Mouse (Mus musculus) urinary bladder, adult 18-20 months (tissue): ENCODE measurements around the gene Dclre1a.

Experiments
- DNase-seq, 2 experiments: peaks; one replicate each; pipeline ENCODE4 v3.0.0; 2022; ENCODE audit warnings: low spot score in 2 of 2, mixed read lengths in 2 of 2

The Dclre1a gene

DNA sequence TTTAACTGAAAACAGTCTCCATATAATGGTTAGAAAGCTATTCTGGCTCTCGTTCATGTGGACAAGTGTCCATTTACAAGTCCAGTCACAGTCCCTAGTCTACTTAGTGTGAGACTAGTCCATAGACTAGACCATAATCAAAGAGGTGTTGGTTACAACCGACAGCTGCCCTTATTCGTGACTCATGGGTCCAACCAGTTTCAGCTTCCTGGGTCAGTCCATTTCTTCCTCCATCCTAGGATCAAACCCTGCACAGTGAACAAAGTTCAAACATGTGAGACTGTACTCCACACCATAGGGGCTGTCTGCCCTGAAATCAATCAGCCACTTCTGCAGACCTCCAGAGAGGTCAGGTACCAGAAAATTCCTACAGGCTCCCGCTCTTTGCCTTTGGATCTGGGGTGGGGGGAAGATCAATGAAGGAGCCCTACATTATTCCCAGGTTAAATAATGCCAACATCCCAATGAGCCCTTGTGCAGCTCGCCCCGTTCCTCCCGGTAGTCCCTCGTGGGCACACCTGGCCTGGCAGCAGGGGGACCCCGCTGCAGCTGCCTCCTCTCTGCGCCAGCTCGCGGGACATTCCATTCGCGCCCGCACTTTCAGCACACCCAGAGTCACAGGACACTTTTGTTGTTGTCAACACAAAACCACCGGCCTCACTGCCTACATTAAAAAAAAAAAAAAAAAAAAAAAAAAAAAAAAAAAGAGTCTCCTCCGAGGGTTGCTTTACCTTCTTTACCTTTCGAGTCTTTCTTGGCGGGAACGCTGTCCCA, at the start of gene Dclre1a:
Gene Dclre1a, minus strand, starts transcription at position 767 of the 774 bp plus-strand sequence.
- peak; percentile 48 to 55 for DNase-seq

DNA sequence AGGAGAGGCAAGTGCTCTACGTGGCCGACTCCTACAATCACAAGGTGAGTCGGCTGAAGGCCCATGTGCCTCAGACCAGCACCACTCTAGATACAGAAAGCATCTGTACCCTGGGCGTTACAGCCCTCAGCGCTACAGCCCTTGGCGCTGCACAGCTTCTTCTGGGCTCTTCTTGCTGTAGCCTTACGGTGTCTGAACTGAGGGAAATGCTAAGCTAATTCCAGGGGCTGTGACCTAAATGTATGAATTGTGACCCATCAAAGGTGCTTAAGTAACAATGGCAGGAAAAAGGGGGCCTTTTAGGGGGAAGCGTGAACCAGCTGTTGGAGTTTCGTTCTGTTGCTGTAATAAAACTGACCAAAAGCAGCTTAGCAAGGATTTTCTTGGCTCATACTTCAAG, 44.5 kb upstream of the Dclre1a start:
- DNase-seq: no peak

DNA sequence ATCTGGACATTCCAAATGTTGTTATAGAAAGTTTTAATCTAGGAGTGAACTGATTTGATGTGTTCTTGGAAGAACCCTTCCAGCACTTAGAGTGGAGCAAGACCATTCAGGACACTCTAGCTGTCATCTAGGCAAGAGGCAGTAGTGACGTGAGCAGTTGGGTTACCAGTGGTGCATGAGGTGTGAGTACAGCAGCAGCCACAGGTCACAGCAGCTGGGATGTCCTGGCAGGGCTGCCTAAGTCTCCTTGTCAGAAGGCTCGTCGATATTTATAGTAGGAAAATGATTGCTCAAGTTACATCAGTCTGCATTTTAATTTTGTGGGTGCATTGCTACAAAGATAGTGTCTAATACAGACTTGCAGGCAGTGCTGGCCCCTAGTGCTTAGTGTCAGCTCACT, 42.2 kb upstream of the Dclre1a start:
- DNase-seq: no peak

DNA sequence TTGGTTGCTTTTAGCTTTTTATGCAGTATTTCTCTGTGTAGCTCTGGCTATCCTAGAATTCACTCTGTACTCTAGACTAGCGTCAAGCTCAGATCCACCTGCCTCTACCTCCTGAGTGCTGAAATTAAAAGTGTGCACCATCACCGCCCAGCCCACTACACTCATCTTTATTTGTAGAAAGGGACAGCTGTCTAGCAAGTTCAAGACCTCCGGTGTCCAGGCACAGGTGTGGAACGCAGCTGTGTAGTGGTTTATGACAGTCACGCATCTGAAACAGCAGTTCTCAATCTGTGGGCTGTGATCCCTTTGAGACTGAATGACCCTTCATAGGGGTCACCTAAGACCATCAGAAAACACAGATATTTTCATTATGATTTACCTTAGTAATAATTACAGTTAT, 41.4 kb upstream of the Dclre1a start:
- DNase-seq: no peak

DNA sequence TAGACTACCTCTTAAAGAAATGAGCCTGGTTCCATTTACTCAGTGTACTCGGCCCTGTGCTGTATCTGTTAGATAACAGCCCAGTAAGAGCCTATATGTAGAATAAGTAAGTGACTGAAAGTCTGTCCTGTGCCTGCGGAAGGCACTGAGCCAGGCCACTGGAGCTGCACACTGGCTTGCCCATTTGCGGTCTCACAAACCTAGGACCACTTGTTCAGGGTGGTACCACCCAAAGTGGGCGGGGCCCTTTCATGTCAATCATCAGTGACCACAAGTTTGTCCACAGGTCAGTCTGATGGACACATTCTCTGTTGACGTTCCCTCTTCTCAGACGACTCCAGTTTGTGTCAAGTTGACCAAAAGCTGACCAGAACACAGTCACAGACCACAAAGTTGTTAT, 41.0 kb upstream of the Dclre1a start:
- DNase-seq: no peak

DNA sequence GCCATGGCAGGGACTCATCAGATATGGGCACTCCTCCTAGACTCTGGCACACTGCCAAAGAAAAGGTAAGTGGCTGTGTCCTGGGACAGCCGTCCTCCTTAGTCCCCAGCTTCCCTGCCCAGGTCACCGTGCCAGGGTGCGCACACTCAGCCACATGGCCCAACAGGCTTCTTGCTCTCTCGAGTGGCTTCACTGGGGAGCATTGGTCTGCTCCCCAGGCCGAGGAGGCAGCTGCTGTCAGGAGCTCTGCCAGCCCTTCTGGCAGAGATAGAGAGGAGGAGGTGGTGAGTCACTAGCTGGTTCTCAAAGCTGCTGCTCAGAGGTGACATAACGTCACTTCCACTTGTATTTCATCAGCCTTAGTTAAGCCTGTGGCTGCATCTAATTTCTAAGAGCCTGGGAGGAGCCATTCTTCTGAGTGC, 40.2 kb upstream of the Dclre1a start:
- peak; percentile 36 to 50 for DNase-seq

DNA sequence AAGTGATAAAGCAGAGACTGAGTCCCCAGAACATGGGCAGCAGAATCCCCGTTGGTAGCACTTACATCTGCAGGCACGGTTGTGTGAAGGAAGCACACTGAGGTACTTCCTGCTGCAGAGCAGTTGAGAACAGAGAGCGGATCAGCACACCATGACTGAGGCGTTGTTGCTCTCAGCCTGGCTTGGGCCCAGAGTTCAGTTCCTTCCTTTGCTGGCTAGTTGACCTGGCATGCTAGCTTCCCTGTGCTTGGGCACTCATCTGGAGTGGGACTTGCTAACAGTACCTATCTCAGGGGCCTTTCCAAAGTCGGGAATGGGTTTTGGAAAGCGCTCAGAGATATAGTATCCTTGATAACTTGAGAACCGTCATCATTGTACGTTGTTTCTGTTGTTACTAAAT, 38.3 kb upstream of the Dclre1a start:
- DNase-seq: no peak

DNA sequence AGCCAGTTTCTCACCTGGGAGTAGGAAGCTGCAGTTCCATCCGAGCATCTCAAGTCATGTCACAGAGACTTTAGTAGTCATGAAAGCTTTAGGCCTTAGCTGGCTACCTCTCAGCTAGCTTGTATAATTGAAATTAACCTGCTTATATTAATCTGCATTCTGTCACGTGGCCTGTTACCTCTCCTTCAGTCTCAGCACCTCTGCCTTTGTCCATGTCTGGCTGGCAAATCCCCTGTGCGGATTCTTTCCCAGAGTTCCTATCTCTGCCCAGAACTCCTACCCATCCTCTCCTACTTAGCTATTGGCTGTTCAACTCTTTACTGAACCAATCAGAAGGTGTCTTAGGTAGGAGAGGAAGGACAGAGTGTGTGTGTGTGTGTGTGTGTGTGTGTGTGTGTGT, 36.3 kb upstream of the Dclre1a start:
- DNase-seq: no peak

DNA sequence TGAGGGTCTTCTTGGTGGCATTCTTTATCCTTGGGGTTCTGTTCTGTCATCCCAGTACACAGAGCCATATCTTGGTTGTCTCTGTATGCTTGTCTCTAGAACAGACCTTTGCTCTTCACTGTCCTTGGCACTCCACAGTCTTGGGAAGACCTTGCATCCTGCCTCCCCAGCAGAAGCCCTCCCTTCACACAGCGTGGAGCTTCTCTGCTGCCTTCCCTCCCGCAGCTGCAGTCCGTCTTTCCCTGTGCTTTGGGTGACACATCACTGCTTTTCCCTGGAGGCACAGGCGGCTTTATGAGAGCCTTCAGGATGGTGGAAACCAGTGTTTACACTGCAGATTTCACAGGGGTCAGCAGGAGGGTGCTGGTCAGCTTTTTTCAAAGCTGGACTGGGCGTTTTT, 35.8 kb upstream of the Dclre1a start:
- no peak for DNase-seq

DNA sequence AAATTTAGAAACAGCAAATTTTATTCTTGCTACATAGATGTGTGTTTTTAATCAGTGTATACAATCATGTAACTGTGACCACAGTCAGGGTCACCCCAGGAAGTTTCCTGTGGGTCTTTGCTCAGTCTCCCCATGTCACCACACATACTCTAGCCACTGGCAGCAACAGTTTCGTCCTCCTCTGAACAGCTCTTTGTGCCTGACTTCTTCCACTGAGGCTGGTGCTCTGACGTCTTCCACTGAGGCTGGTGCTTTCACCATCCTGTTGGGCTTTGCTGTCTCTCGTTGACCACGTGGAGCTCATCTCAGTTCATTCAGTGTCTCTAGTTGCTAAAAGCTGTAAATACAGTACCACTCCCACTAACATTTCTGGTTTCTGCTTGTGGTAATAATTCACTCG, 34.0 kb upstream of the Dclre1a start:
- no peak for DNase-seq

DNA sequence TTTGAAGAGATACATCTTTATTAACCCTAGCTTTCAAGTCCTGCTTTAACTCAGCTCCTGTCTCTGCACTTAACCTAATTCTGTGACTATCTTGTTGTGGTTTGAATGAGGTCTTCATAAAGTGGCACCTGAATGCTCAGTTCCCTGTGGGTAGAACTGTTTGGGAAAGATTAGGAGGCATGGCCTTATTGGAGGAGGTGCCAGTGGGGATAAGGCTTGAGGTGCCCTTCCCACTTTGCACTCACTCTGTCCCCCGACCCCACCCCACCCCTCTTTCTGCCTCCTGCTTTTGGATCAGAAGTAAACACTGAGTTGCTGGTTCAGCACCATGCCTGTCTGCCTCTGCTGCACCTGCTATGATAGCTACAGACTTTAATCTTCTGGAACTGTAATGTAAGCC, 29.8 kb upstream of the Dclre1a start:
- no peak for DNase-seq

DNA sequence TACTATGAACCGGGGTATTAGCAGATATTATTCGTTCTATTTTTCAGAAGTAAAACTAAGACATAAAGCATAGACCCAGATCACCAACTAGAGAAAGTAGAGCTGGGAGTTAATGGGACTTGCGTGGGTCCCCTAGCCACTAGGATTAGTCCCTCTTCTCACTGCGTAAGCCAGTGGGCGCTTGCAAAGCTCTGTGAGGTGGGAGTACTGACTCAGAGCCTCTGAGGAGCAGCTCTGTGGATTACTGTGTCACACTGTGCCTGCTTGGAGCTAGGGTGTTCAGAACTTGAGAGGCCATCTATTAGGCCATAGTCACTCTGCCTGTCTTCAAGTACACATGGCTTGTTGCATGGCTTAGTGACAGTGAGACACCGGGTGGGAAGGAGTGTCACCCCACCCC, 25.2 kb upstream of the Dclre1a start:
- DNase-seq: no peak

DNA sequence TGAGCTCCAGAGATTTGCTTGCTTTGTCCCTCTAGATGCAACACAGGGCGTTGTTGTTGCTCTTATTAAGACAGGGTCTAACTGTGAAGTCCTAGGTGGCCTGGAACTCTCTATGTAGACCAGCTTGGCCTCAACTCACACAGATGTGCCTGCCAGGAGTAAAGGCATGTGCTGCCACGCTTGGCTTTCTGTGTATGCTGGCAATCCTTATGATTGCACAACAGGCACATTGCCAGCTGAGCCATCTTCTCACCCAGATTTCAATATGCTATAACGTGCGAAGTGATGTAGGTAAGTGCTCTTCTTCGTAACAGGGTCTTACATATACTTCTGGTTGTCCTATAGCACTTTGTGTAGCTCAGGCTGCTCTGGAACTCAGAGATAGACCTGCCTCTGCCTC, 23.9 kb upstream of the Dclre1a start:
- DNase-seq: no peak

DNA sequence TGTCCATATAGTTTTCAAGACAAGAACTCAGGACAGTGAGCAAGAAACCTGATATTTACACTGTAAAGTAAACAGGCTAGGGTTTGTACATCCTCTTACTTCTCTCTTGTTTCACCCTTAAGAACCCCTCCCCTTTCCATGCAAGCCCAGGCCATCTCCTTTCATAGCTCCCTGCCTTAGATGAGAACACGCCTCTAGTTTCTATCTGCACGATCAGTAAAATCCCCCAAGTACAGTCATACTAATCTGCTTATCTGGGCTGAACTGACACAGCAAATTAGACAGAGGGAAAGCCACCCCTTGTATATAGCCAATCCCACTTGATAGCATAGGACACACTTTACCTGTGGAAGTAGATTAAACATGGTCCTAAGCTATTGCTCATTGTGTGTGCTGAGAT, 23.2 kb upstream of the Dclre1a start:
- DNase-seq: no peak

DNA sequence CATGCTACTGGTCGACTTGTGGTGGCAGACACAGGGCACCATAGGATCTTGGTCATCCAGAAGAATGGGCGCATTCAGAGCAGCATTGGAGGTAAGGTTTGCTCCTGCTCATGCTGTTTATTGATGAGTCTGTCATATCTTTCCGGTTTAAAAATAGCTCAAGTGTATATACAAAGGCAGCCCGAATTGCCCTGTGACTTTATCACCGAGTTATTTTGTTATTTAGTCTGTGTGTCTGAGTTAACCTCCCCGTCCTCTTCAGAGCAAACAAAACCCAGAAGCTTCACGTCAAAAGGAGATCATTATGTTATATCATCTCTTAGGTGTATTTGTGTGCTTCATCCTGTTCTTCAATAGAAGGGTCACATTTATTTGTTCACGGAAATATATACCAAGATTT, 22.8 kb upstream of the Dclre1a start:
- DNase-seq: no peak

DNA sequence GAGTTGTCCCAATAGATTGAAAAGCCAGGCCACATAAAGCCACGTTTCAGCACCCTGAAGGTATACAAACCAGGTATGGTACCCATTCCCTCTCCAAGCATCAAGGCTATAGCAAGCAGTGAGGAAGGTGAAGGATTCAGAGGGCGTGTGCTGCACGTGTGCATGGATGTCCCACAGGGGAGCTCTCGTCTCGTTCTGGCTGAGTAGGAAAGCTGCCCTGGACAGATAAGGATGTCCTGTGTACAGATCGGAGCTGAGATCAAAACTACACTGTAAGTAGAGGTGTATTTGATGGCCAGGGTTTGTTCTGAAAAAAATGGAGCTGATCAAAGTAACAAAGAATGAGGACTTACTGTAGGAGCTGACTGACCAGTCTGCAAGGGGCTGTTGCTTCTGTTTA, 18.9 kb upstream of the Dclre1a start:
- DNase-seq: no peak

DNA sequence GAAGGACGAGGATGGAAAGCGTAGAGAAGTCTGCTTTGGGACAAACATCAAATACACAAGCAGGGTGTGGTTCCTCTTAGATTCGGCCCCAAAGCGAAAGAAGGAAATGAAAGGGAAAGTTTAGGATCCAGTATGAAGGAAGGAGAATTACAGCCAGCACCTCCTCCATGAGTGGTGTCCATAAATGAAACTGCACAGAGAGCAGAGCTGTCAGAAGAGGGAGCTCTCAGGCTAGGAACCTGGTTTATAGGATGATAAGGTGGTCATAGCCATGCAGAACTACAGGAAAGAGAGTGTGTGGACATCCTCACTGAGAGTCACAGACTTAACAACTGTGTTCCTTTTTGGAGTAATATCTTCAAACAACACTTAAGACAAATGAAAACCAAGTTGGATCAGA, 18.0 kb upstream of the Dclre1a start:
- peak in 1 of 2 experiments; percentile 38 for DNase-seq

DNA sequence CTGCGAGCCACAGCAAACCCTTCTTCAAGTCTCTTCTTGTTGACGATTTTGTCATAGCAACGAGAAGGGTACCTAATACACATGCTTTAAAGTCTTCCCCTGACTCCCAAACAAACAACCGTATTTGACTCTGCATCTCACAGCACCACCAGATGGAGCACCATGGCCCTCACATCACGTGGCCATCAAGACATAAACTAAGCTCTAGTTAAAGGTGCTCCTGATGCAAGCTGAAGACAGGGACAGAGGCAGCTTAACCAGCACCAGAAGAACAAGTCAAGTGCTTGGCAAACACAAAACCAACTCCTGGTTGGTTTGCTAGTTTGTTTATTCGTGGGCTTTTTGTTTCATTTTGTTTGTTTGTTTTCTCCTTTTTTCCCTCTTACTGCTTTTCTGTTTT, 17.3 kb upstream of the Dclre1a start:
- no peak for DNase-seq

DNA sequence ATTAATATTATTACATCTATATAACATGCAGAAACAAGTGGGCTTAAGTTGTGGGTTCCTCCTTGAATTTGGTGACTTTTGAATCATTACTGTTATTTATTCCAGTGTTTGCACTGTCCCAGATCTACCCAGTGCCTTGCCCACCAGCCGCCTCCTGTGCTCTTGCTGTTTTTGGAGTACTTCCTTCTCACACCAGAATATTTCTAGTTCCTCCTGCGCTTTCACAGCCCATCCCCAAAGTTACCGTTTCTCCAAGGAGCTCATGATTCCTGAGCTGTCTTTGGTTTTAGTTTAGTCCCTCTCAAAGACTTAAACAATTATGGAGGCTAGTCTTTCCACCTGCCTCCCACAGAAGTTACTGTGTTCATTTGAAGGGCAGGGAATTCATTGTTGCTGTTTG, 15.4 kb upstream of the Dclre1a start:
- DNase-seq: no peak

DNA sequence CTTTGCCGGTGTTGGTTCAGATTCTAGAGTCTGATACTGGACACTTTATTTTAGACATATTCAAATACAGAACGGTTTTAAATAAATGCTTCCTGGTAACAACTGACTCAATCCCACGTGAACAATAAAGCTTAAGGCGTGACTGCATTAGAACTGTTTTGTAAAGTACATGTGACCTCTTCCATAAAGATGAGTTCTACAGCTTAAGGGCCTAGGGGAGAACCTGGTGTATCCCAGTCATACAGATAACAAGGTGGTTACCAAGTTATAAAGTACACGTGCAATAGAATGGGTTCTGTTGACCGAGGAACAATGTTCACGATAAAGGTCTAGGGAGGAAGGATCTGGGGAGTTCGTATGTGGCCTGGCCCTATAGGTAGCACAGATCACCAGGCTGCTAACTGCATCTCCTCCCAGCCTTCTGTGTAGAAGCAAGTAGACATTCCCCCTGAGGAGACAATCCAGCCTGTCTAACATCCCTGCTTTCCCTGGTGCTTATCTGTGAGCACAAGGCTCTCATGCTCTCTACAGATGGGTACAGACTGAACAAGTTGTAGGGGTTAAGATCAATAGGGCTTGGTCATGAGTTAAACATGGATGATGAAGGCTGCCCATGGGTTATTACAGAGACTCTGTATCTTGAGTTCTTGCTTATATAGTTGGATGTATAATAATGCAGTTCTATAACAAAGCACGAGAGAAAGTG, 14.6 kb upstream of the Dclre1a start:
- DNase-seq: no peak

DNA sequence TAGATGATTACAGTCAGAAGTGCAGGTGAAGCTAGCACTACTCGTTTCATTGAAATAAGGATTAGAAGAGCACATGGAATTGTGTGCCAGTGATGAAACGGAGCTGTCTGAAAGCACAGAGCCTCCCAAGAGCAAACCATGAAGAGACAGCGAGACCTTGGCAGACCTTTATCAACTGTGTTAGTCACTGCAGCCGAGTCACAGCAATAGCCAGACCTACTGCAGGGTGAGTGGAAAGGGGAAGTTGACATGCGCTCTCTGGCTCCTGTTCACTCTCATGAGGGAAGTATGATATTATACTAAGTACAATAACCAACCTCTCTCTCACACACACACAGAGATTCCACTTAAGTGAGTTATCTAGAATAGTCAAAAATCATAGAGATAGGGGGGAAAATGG, 8.0 kb upstream of the Dclre1a start:
- DNase-seq: no peak

DNA sequence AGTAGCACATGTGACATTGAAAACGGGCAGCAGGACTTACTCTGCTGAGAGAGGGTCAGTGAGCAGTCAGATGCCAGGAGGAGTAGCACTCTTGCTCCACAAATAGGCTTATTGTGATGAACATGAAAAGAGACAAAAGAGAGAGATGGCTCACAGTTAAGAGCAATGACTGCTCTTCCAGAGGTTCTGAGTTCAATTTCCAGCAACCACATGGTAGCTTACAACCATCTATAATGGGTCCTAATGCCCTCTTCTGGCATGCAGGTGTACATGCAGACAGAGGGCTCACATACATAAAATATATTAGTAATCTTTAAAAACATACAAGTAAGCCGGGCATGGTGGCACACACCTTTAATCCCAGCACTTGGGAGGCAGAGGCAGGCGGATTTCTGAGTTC, 5.2 kb upstream of the Dclre1a start:
- no peak for DNase-seq

DNA sequence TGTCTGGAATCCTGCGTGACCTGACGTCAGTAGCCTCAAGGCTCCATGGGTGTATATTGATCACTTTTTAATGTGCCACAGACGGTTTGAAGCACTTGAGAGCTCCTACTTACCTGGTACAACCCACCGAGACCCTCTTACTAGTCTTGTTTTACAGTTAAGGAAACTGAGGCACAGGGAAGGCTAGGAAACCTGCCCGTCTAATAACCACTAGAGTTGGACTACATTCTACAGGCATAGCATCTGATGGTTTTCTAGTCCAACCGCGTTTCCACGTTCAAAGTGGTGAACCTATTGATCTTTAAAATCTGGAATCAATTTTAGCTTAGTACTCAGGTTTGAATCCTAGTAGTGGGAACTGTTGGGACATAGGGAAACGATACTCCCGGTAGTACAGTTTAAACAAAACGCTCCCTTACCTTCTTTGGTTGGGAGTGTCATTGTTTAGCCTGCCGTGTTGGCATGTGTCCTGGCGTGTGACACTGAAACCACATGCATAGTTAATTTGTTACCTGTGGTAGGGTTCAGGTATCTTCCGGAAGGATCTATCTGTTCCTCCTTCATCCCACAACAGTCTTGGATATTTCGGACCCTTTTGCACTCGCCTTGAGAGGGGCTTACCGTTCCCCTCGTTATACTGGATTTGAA, 1.1 kb upstream of the Dclre1a start:
- no peak for DNase-seq
